Mouse (Mus musculus): ENCODE measurements at regions not wholly inside any gene's neighbourhood (a gene's known extent, or its start where the extent isn't known, plus 50 kb on each side); places are given as distances from the start of the nearest gene placed in this dataset.

GRCm38 (mm10) chr16:95929700-95930435 is 60.9 kb downstream of the Psmg1 start:
- no peak for DNase-seq (ENCODE audit: low spot score in 2 of 2)

- no peak for DNase-seq (ENCODE audit: low spot score in 2 of 2)
Observed at GRCm38 (mm10) chr16:95928290-95929260, 62.2 kb downstream of the Psmg1 start.

GRCm38 (mm10) chr16:95926558-95926957 is 64.2 kb downstream of the Psmg1 start:
- no peak for DNase-seq (ENCODE audit: low spot score in 2 of 2)

GRCm38 (mm10) chr16:95924716-95925115 is 66.0 kb downstream of the Psmg1 start:
- no peak for DNase-seq (ENCODE audit: low spot score in 2 of 2)

- DNase-seq (ENCODE audit: low spot score in 2 of 2) = no peak
Observed at GRCm38 (mm10) chr16:95923991-95924390, 66.8 kb downstream of the Psmg1 start.

- peak in 1 of 2 experiments; percentile 30 for DNase-seq (ENCODE audit: low spot score in 2 of 2)
Observed at GRCm38 (mm10) chr16:95922369-95922934, 68.3 kb downstream of the Psmg1 start.

GRCm38 (mm10) chr16:95921169-95921568 is 69.6 kb downstream of the Psmg1 start:
- DNase-seq (ENCODE audit: low spot score in 2 of 2) = no peak

GRCm38 (mm10) chr16:95918651-95919425 is 71.9 kb downstream of the Psmg1 start:
- DNase-seq (ENCODE audit: low spot score in 2 of 2) = no peak

GRCm38 (mm10) chr16:95917635-95918407 is 72.9 kb downstream of the Psmg1 start:
- DNase-seq (ENCODE audit: low spot score in 2 of 2) = no peak

- peak; percentile 61 to 69 for DNase-seq (ENCODE audit: low spot score in 2 of 2)
Observed at GRCm38 (mm10) chr16:95913879-95914278, 76.9 kb downstream of the Psmg1 start.

GRCm38 (mm10) chr16:95904531-95905165 is 86.1 kb downstream of the Psmg1 start:
- peak in 1 of 2 experiments; percentile 8 for DNase-seq (ENCODE audit: low spot score in 2 of 2)

GRCm38 (mm10) chr16:95903383-95903913 is 87.3 kb downstream of the Psmg1 start:
- peak in 1 of 2 experiments; percentile 16 for DNase-seq (ENCODE audit: low spot score in 2 of 2)

GRCm38 (mm10) chr16:95902177-95902576 is 88.6 kb downstream of the Psmg1 start:
- no peak for DNase-seq (ENCODE audit: low spot score in 2 of 2)

GRCm38 (mm10) chr16:95901388-95901787 is 89.4 kb downstream of the Psmg1 start:
- DNase-seq (ENCODE audit: low spot score in 2 of 2) = no peak

GRCm38 (mm10) chr16:95900181-95900580 is 90.6 kb downstream of the Psmg1 start:
- DNase-seq (ENCODE audit: low spot score in 2 of 2) = no peak

GRCm38 (mm10) chr16:95899672-95900071 is 91.1 kb downstream of the Psmg1 start:
- no peak for DNase-seq (ENCODE audit: low spot score in 2 of 2)

GRCm38 (mm10) chr16:95897843-95898242 is 92.9 kb downstream of the Psmg1 start:
- no peak for DNase-seq (ENCODE audit: low spot score in 2 of 2)

GRCm38 (mm10) chr16:95896126-95896525 is 94.6 kb downstream of the Psmg1 start:
- no peak for DNase-seq (ENCODE audit: low spot score in 2 of 2)

GRCm38 (mm10) chr16:95893534-95894290 is 97.0 kb downstream of the Psmg1 start:
- DNase-seq (ENCODE audit: low spot score in 2 of 2) = no peak

All from right cerebral cortex, postnatal 10 days (tissue).